Mouse (Mus musculus) B cell, adult 2 months (primary cell): Measurements from ENCODE around the gene 4933406M09Rik.

Experiments
- DNase-seq, 2 experiments: peaks; one replicate each; pipeline ENCODE4 v3.0.0; 2022

4933406M09Rik gene

GRCm38 (mm10) chr1:134435414-134435813 is 49.7 kb downstream of the 4933406M09Rik start:
- DNase-seq = peak; percentile 53 to 56

GRCm38 (mm10) chr1:134440437-134440836 is 54.7 kb downstream of the 4933406M09Rik start:
- DNase-seq = no peak
